Mouse (Mus musculus): Measurements from ENCODE around the gene Pkp1.

Pkp1 gene

GRCm38 (mm10) chr1:135858533-135858932, 60.5 kb downstream of the Pkp1 start:
- no peak for DNase-seq (ENCODE audit: extremely low read depth, low read depth, low spot score)

GRCm38 (mm10) chr1:135857137-135857775, 61.8 kb downstream of the Pkp1 start:
- DNase-seq (ENCODE audit: extremely low read depth, low read depth, low spot score): no peak

- no peak for DNase-seq (ENCODE audit: extremely low read depth, low read depth, low spot score)
These were observed 62.9 kb downstream of the Pkp1 start for GRCm38 (mm10) chr1:135856070-135856469.

GRCm38 (mm10) chr1:135855344-135855687, 63.7 kb downstream of the Pkp1 start:
- DNase-seq (ENCODE audit: extremely low read depth, low read depth, low spot score): no peak

- no peak for DNase-seq (ENCODE audit: extremely low read depth, low read depth, low spot score)
These were observed 64.2 kb downstream of the Pkp1 start for GRCm38 (mm10) chr1:135854591-135855343.

GRCm38 (mm10) chr1:135853200-135853599, 65.8 kb downstream of the Pkp1 start:
- no peak for DNase-seq (ENCODE audit: extremely low read depth, low read depth, low spot score)

- no peak for DNase-seq (ENCODE audit: extremely low read depth, low read depth, low spot score)
These were observed 66.8 kb downstream of the Pkp1 start for GRCm38 (mm10) chr1:135852044-135852756.

- no peak for DNase-seq (ENCODE audit: extremely low read depth, low read depth, low spot score)
These were observed 68.1 kb downstream of the Pkp1 start for GRCm38 (mm10) chr1:135850722-135851512.

- DNase-seq (ENCODE audit: extremely low read depth, low read depth, low spot score): no peak
These were observed 71.2 kb downstream of the Pkp1 start for GRCm38 (mm10) chr1:135847611-135848351.

- no peak for DNase-seq (ENCODE audit: extremely low read depth, low read depth, low spot score)
These were observed 71.9 kb downstream of the Pkp1 start for GRCm38 (mm10) chr1:135847139-135847562.

- DNase-seq (ENCODE audit: extremely low read depth, low read depth, low spot score): no peak
These were observed 72.4 kb downstream of the Pkp1 start for GRCm38 (mm10) chr1:135846632-135847031.

- no peak for DNase-seq (ENCODE audit: extremely low read depth, low read depth, low spot score)
These were observed 74.5 kb downstream of the Pkp1 start for GRCm38 (mm10) chr1:135844481-135844880.

- DNase-seq (ENCODE audit: extremely low read depth, low read depth, low spot score): no peak
These were observed 75.3 kb downstream of the Pkp1 start for GRCm38 (mm10) chr1:135843519-135844262.

- DNase-seq (ENCODE audit: extremely low read depth, low read depth, low spot score): no peak
These were observed 78.2 kb downstream of the Pkp1 start for GRCm38 (mm10) chr1:135840675-135841395.

GRCm38 (mm10) chr1:135839065-135839464, 79.9 kb downstream of the Pkp1 start:
- no peak for DNase-seq (ENCODE audit: extremely low read depth, low read depth, low spot score)

- DNase-seq (ENCODE audit: extremely low read depth, low read depth, low spot score): no peak
These were observed 80.4 kb downstream of the Pkp1 start for GRCm38 (mm10) chr1:135838626-135839025.

GRCm38 (mm10) chr1:135835716-135836483, 83.1 kb downstream of the Pkp1 start, which contains the start of gene Tnnt2:
Tnnt2 (plus strand) TSS chr1:135836354.
- DNase-seq (ENCODE audit: extremely low read depth, low read depth, low spot score): no peak

GRCm38 (mm10) chr1:135834983-135835382, 84.0 kb downstream of the Pkp1 start:
- DNase-seq (ENCODE audit: extremely low read depth, low read depth, low spot score): no peak

Measured in fat pad, adult 2 months (tissue).